Mouse (Mus musculus) G1E (cell line): ENCODE results near the gene Dhcr24.

Experiments used
- CTCF ChIP-seq: IDR thresholded peaks from 2 replicates; pipeline ENCODE4 v1.5.1; 2012; ENCODE audit warnings: low read depth, low read length, inconsistent platforms, mixed read lengths
- GATA1 ChIP-seq: IDR thresholded peaks from 2 replicates; pipeline ENCODE4 v1.6.1; 2012; ENCODE audit warnings: borderline replicate concordance, low read length, inconsistent platforms, mixed read lengths
- GATA2 ChIP-seq: IDR thresholded peaks from 2 replicates; pipeline ENCODE4 v1.6.1; 2012; ENCODE audit warnings: low read depth, low read length, inconsistent platforms, borderline replicate concordance
- POLR2AphosphoS5 ChIP-seq: IDR thresholded peaks from 2 replicates; pipeline ENCODE4 v1.6.1; 2012; ENCODE audit warnings: low read depth, low read length, inconsistent platforms; ENCODE audit not compliant: insufficient replicate concordance

DNA sequence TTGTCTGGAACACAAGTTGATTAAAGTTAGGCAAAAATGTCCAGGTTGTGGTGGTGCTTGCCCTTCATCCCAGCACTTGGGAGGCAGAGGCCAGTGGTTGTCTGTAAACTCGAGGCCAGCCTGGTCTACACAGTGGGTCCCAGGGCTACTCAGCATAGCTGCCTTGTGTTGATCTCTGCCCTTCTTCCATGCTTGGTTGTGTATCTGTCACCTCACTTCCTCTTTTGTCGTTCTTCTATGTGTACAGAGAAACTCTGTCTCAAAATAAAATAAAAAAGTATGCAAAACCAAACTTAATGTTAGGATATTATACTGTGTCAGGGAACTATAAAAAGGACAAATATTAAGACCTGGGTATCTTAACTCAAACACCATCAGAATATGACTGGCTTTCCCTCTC lies 36.7 kb upstream of the Dhcr24 start:
- TF ChIP-seq CTCF (no peak), GATA2 (no peak), GATA1 (no peak), POLR2AphosphoS5 (no peak)
